In the genomic region with DNA sequence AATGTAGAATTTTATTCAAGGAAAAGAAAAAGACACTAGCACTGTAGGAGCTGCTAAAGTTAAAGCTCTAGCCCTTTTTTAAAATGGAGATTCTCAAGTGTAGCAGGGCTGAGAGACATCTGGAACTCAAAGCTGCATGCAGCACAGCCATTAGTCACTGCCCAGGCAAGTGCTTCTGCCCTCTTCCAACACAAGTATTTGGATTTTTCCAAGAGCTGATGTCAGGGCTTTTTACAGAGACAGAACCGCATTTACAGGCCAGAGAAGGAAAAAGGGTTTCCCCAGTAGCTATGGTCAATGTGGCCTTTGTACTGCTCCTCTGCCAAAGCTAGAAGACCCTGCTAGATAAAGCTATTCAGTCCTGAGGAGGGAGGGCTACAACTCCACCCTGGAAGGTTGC, we compare ENCODE assay signal across 18 mouse cellular contexts. TPM values are rescaled to one million over a fixed set of nuclear protein-coding genes. Genes with fewer than 3 reads are reported as not detected.
A peak's percentile ranks its signal among the peaks of the same experiment; 100 is the strongest.
DNase-seq lines count a peak whose midpoint lies in the region; ATAC-seq and TF ChIP-seq lines count a peak whose summit lies in the region.
"Had no signal": no experiment of that assay in that cellular context is flagged by ENCODE, and none has a peak within 500 bp of the region (broad histone marks: within the 10 kb centered on the region; RNA-seq: fewer than 3 reads in every experiment).

No protein-coding gene starts in this region.

- intact Hi-C loops in heart, adult 2 months (cut with DNase I) = no loop called here

- H3K27ac ChIP-seq in heart, embryonic 12.5 days (ENCODE audit: poor library complexity, severe bottlenecking) = 0 out of 2 replicates have a peak overlapping the region, but pooled peaks have one; percentile 21
- H3K27ac ChIP-seq in heart, adult 2 months = no peak overlapping the region
- H3K27ac ChIP-seq: heart, embryonic 10.5 days; neural tube, embryonic 12.5 days had no signal

- 85% methylated on average over 1 of the region's 1 CpGs for WGBS in heart, embryonic 12.5 days
- 22% methylated on average over 1 of the region's 1 CpGs for WGBS in heart, adult 2 months

- no peak for TF ChIP-seq EP300 in heart, adult 2 months (IDR thresholded peaks at IDR 0.05; ENCODE audit: insufficient read depth, low read depth, low read length)

- H3K36me3 ChIP-seq in heart, embryonic 12.5 days = no peaks in the 10 kb centered on the region
- peaks cover 16% of the 10 kb centered on the region for H3K36me3 ChIP-seq in heart, adult 2 months (ENCODE audit: control insufficient read depth, insufficient read depth, low read length)
- H3K36me3 ChIP-seq: heart, embryonic 10.5 days; midbrain, embryonic 15.5 days; neural tube, embryonic 12.5 days had no signal

- H3K4me2 ChIP-seq in heart, embryonic 12.5 days = no peak overlapping the region
- H3K4me2 ChIP-seq: midbrain, embryonic 15.5 days; neural tube, embryonic 12.5 days had no signal

- no peak for TF ChIP-seq POLR2A in heart, adult 2 months (IDR thresholded peaks at IDR 0.05; ENCODE audit: insufficient read depth, low read depth, low read length)

- no peaks in the 10 kb centered on the region for H3K9me3 ChIP-seq in heart, embryonic 12.5 days (replicated peaks)
- H3K9me3 ChIP-seq: heart, embryonic 10.5 days; midbrain, embryonic 15.5 days; neural tube, embryonic 12.5 days had no signal

- H3K27me3 ChIP-seq in heart, embryonic 12.5 days (replicated peaks) = no peaks in the 10 kb centered on the region
- no peaks in the 10 kb centered on the region for H3K27me3 ChIP-seq in heart, adult 2 months (ENCODE audit: control insufficient read depth, insufficient read depth, low read length)
- H3K27me3 ChIP-seq: midbrain, embryonic 15.5 days; neural tube, embryonic 12.5 days had no signal

- no peak overlapping the region for H3K4me3 ChIP-seq in heart, embryonic 12.5 days
- H3K4me3 ChIP-seq in heart, adult 2 months = no peak overlapping the region
- H3K4me3 ChIP-seq: heart, embryonic 10.5 days; midbrain, embryonic 15.5 days; neural tube, embryonic 12.5 days had no signal

- no peak for TF ChIP-seq CTCF in heart, adult 2 months (IDR thresholded peaks at IDR 0.05)

- no peak for ATAC-seq in heart, embryonic 12.5 days (ENCODE audit: insufficient number of reproducible peaks, low FRiP score)
- ATAC-seq: liver, postnatal 0 days; midbrain, embryonic 15.5 days had no signal

- H3K79me2 ChIP-seq in heart, adult 2 months (replicated peaks; ENCODE audit: control insufficient read depth, insufficient read depth, low read length) = peaks cover 6% of the 10 kb centered on the region

- no peak overlapping the region for H3K9ac ChIP-seq in heart, embryonic 12.5 days
- H3K9ac ChIP-seq in heart, adult 2 months (ENCODE audit: low read depth, low read length) = no peak overlapping the region
- H3K9ac ChIP-seq: liver, postnatal 0 days; midbrain, embryonic 15.5 days; neural tube, embryonic 12.5 days had no signal

- peaks cover 16% of the 10 kb centered on the region; the same call in 1 of the 2 replicates for H3K4me1 ChIP-seq in heart, embryonic 12.5 days (replicated peaks)
- H3K4me1 ChIP-seq in heart, adult 2 months (ENCODE audit: control insufficient read depth, insufficient read depth, low read length) = peaks cover 12% of the 10 kb centered on the region
- H3K4me1 ChIP-seq: heart, embryonic 10.5 days had no signal

- DNase-seq in heart, adult 2 months = no peak
- peak; percentile 19 for DNase-seq in layer of hippocampus, adult 9-11 months
- no peak for DNase-seq in layer of hippocampus, postnatal 14 days (ENCODE audit: low spot score in 2 of 2)
- DNase-seq in 3T3-L1 (ENCODE audit: low read depth, low spot score) = peak; percentile 50
- DNase-seq in NIH3T3 (ENCODE audit: low read depth) = peak; percentile 37
- DNase-seq in spleen, postnatal 10 days (ENCODE audit: low spot score in 2 of 2) = no peak
- DNase-seq in cerebellum, postnatal 10 days = no peak
- DNase-seq: adrenal gland, postnatal 14 days; cerebellum, postnatal 14 days; kidney, adult 18-20 months; kidney, postnatal 14 days; liver, postnatal 0 days; lung, postnatal 4 days; right cerebral cortex, postnatal 4 days had no signal

RNA-seq across cellular contexts. Expression of a gene that starts 45.5 kb away (rescaled TPM):
- 13.3 and 13.9 TPM in 2 replicates for polyA plus RNA-seq in heart, embryonic 12.5 days (2016; fragmentation: Nextera tagmentation; extraction: Ambion mirVana)
- 100 to 1,000 TPM; 136 to 150 TPM for total RNA-seq in heart, adult 2 months (2021)
- 34.8 and 66.4 TPM in 2 replicates for polyA plus RNA-seq in heart, adult 2 months (2012; rRNA removed)
- total RNA-seq in layer of hippocampus, postnatal 14 days (2021) = 100 to 1,000 TPM; 151 to 163 TPM

RNA-seq across cellular contexts. Expression of a gene that starts 54.8 kb away (rescaled TPM):
- 15.2 and 18.6 TPM in 2 replicates for polyA plus RNA-seq in heart, embryonic 12.5 days (2016; fragmentation: Nextera tagmentation; extraction: Ambion mirVana)
- total RNA-seq in heart, adult 2 months (2021) = 1 to 10 TPM; 5.7 to 7.1 TPM
- 7.4 and 10.2 TPM in 2 replicates for polyA plus RNA-seq in heart, adult 2 months (2012; rRNA removed)
- 10 to 100 TPM; 19.9 TPM for total RNA-seq in layer of hippocampus, postnatal 14 days (2021)

Comparison
In these comparisons a context has a peak if more than half of its experiments do, and no peak if none do; other contexts are left out.
1. DNase-seq: peak in layer of hippocampus, adult 9-11 months (single experiment), 3T3-L1 (single experiment) and NIH3T3 (single experiment); none in heart, adult 2 months (0 of 2), layer of hippocampus, postnatal 14 days (0 of 2), spleen, postnatal 10 days (0 of 2) and cerebellum, postnatal 10 days (0 of 2).